Mouse (Mus musculus) bone marrow macrophage, adult 2 months (primary cell): ENCODE measurements around the gene Olfr1218.
"Not testable (repeated sequence)": the region's sequence is repeated elsewhere in the genome, so short reads cannot be mapped to it uniquely, and the experiment has no call there.

Source experiments
- CTCF ChIP-seq: IDR thresholded peaks from 2 replicates; pipeline ENCODE4 v1.5.1; 2012; ENCODE audit warnings: low read depth, mild to moderate bottlenecking, low read length, moderate library complexity
- POLR2A ChIP-seq: IDR thresholded peaks from 2 replicates; pipeline ENCODE4 v1.6.1; 2012; ENCODE audit warnings: mild to moderate bottlenecking, low read depth, low read length, borderline replicate concordance

GRCm38 (mm10) chr2:89021436-89021835 lies 39.6 kb downstream of the Olfr1218 start:
- not testable (repeated sequence) for TF ChIP-seq POLR2A, CTCF
